ENCODE assay signal across 24 mouse cellular contexts in genomic region chr1:193319721-193320120, GRCm38 (mm10). TPM values are rescaled to one million over a fixed set of nuclear protein-coding genes. Genes with fewer than 3 reads are reported as not detected.
"Had no signal": no experiment of that assay in that cellular context is flagged by ENCODE, and none has a peak within 500 bp of the region (broad histone marks: within the 10 kb centered on the region; RNA-seq: fewer than 3 reads in every experiment).

No protein-coding gene starts in this region.

- H3K27me3 ChIP-seq: heart, embryonic 12.5 days; hindbrain, embryonic 13.5 days; hindbrain, embryonic 15.5 days; limb, embryonic 12.5 days; liver, embryonic 13.5 days had no signal

- DNase-seq: gastrocnemius, postnatal 10 days; gastrocnemius, postnatal 25 days; heart, adult 18-20 months; heart, postnatal 10 days; kidney, adult 18-20 months; kidney, adult 8-10 months; kidney, postnatal 10 days; kidney, postnatal 25 days; kidney, postnatal 4 days; liver; liver, embryonic 13.5 days had no signal

- H3K4me2 ChIP-seq: heart, embryonic 12.5 days; hindbrain, embryonic 13.5 days; hindbrain, embryonic 15.5 days; limb, embryonic 12.5 days; liver, embryonic 11.5 days; liver, embryonic 13.5 days had no signal

- H3K36me3 ChIP-seq: heart, embryonic 10.5 days; heart, embryonic 12.5 days; hindbrain, embryonic 13.5 days; hindbrain, embryonic 15.5 days; limb, embryonic 10.5 days; limb, embryonic 12.5 days; liver, embryonic 13.5 days had no signal

- H3K4me1 ChIP-seq: limb, embryonic 12.5 days; liver, embryonic 13.5 days had no signal

- H3K27ac ChIP-seq: hindbrain, embryonic 13.5 days; hindbrain, embryonic 15.5 days; hindbrain, postnatal 0 days; layer of hippocampus, adult 2 months; left cerebral cortex, adult 2 months; limb, embryonic 10.5 days; limb, embryonic 12.5 days; liver, embryonic 13.5 days had no signal

- H3K4me3 ChIP-seq: heart, embryonic 10.5 days; heart, embryonic 12.5 days; hindbrain, embryonic 13.5 days; hindbrain, embryonic 15.5 days; layer of hippocampus, adult 2 months; left cerebral cortex, adult 2 months; limb, embryonic 10.5 days; limb, embryonic 12.5 days; liver, embryonic 13.5 days had no signal

RNA-seq across cellular contexts. Expression of gene Camk1g, which starts 50.4 kb away (rescaled TPM):
- total RNA-seq: granulocyte monocyte progenitor cell, adult 5-6 weeks; hematopoietic stem cell, adult 5-6 weeks had no signal

RNA-seq across cellular contexts. Expression of gene Hsd11b1, which starts 55.8 kb away (rescaled TPM):
- polyA plus RNA-seq: hindbrain, embryonic 11.5 days; hindbrain, embryonic 13.5 days; limb, embryonic 10.5 days had no signal
